Mouse (Mus musculus) kidney, adult 2 months (tissue): ENCODE results near the gene Tshz2. TPM values are rescaled to one million over a fixed set of nuclear protein-coding genes. Genes with fewer than 3 reads are reported as not detected.

Experiments
- DNase-seq: peaks from one replicate; pipeline ENCODE4 v3.0.0; 2021
- H3K27ac ChIP-seq: fragments of 200-500 bp; 2 replicates; pipeline ENCODE4 v1.5.1; 2012; ENCODE audit warnings: low read depth, low read length, control low read depth, inconsistent platforms; ENCODE audit not compliant: insufficient read depth
- H3K27me3 ChIP-seq: fragments of 200-500 bp; replicated peaks from 2 replicates; pipeline ENCODE4 v1.6.1; 2012; ENCODE audit warnings: mild to moderate bottlenecking, moderate library complexity, low read length, inconsistent platforms; ENCODE audit not compliant: control insufficient read depth, insufficient read depth
- H3K36me3 ChIP-seq: fragments of 200-500 bp; 2 replicates; pipeline ENCODE4 v1.6.1; 2012; ENCODE audit warnings: mild to moderate bottlenecking, moderate library complexity, low read length, inconsistent platforms; ENCODE audit not compliant: control insufficient read depth, insufficient read depth
- H3K4me1 ChIP-seq: fragments of 200-500 bp; 2 replicates; pipeline ENCODE4 v1.6.1; 2011; ENCODE audit warnings: low read length; ENCODE audit not compliant: control insufficient read depth, insufficient read depth
- H3K4me3 ChIP-seq: fragments of 200-500 bp; 2 replicates; pipeline ENCODE4 v1.5.1; 2011; ENCODE audit warnings: mild to moderate bottlenecking, low read depth, low read length, control low read depth; ENCODE audit not compliant: insufficient read depth
- CTCF ChIP-seq: fragments of 200-500 bp; conservative IDR thresholded peaks from 2 replicates; pipeline ENCODE4 v1.5.1; 2011; ENCODE audit warnings: low read depth, mild to moderate bottlenecking, control low read depth, low read length, moderate library complexity, mixed read lengths; ENCODE audit not compliant: insufficient read depth, insufficient read length
- POLR2A ChIP-seq: fragments of 200-500 bp; IDR thresholded peaks from one replicate; pipeline ENCODE4 v1.6.1; 2011; ENCODE audit warnings: low read depth, low read length, control low read depth
- WGBS: fragments of 180-500 bp; shearing (Covaris S2); methylation state at CpG from one replicate; pipeline ENCODE4 v1.1.7; 2018; 5-methylcytosine and 5-hydroxymethylcytosine counted together
- polyA plus RNA-seq: library from polyadenylated mRNA; depleted of rRNA; stranded (reverse); fragments of >200 nt; gene quantifications from 2 replicates; pipeline ENCODE4 v1.2.3, GENCODE M21; 2012

The Tshz2 gene
- polyA plus RNA-seq, 1 experiment: 17.6 TPM

DNA sequence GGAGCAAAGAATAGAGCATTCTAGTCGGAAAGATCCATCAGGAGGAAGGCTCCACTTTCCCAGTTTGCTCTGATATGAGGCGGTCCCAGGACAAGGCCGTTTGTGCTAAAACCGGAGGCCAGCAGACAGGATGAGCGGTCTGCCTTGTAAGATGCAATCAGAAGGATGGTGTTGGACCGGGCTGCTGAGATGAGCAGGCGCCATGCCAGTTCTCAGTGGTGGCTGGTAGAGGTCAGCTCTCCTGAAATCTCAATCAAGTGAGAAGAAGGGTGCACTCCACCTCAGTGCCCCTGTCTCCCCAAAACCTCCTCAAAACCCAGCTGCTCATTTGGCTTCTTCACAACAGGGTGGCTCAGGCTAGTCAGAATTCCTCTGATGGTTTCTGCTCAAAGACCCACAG, 358.2 kb downstream of the Tshz2 start:
- Histone ChIP-seq H3K4me3 (no peak overlapping the region), H3K36me3 (no peaks in the 10 kb centered on the region), H3K27ac (no peak overlapping the region), H3K4me1 (peaks cover 3% of the 10 kb centered on the region; the same call in 1 of the 2 replicates), H3K27me3 (no peaks in the 10 kb centered on the region; the same call in 1 of the 2 replicates)
- TF ChIP-seq POLR2A (no peak), CTCF (no peak)
- WGBS: 90% methylated on average over 7 of the region's 7 CpGs
- DNase-seq: no peak

GRCm38 (mm10) chr2:169995987-169996386, 363.2 kb downstream of the Tshz2 start:
- Histone ChIP-seq H3K27me3 (no peaks in the 10 kb centered on the region; the same call in 1 of the 2 replicates), H3K4me1 (peaks cover 9% of the 10 kb centered on the region), H3K27ac (peak overlapping the region; percentile 92), H3K4me3 (peak overlapping the region; percentile 50), H3K36me3 (no peaks in the 10 kb centered on the region)
- TF ChIP-seq CTCF (no peak), POLR2A (no peak)
- 6% methylated on average over 12 of the region's 12 CpGs for WGBS
- peak; percentile 61 for DNase-seq

DNA sequence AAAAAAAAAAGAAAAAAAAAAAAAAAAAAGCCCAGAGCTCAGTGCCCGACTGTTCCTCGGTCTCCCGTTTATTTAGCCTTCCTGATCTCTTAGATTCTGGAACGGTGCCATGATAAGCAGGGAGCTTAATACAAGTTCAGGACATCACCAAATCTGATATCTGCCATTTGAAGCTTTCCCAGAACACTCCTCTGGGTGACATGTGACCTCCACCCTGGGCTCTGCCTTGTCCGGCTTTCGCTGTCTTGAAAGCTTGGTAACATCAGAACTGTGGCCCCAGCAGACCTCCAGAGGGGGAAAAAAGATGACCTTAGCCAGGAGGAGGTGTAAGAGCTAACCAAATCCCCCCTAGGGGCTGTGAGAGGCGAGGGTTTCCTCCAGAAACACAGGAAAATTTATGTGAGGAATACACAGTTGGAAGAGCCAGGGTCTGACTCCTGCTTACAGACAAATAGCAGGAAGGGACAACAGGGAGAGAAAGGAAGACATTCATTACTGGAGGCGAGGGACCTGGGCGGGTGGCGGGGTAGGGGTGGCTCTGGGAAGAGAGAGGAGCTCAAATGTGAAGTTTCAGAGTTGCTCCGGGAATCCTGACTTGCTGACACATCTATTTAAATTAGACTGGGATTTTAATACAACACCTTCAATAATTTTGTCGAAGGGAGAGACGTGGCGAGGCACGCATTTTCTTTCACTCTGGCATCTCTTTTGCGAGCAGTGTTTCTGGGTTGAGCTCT, 363.9 kb downstream of the Tshz2 start:
- TF ChIP-seq POLR2A (no peak), CTCF (no peak)

DNA sequence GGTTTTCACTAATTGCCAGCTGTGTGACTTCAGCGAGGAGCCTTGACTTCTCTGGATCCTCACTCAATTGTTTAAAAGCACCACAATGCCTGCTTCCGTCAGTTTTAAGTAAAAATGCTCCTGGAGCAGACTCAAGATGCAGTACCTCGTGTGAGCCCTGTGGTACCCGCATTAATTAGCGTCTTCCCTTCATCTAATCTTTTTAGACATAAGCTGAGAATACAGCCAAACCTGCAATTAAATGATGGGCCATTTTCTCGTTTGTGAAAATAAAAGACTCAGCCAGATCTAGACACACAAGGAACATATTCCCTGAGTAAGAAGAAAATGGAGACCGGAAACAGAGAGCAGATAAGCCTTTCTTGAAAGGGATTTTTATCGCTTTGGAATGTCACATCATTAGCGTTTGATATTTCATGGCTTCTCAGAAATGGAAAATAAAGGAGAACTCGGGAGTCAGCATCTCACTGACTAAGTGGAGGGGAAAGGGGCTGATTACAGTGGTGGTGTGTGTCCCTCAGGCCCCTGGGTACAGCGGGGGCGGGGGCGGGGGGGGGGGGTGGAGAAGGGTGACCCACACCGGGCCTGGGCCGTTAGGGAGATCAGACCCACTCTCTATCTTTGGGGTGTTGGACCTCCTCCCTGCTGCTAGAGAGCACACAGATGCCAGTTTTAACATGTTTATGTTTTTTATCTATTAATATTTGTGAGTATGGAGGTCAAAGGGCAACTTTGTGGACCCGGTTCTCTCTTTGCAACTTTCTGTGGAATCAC, 364.6 kb downstream of the Tshz2 start:
- 57% methylated on average over 16 of the region's 16 CpGs for WGBS
- DNase-seq: peak; percentile 10
- Histone ChIP-seq H3K27me3 (no peaks in the 10 kb centered on the region; the same call in 1 of the 2 replicates), H3K4me3 (no peak overlapping the region), H3K36me3 (no peaks in the 10 kb centered on the region), H3K27ac (peak overlapping the region; percentile 73; the same call in 1 of the 2 replicates), H3K4me1 (peaks cover 9% of the 10 kb centered on the region)
- TF ChIP-seq POLR2A: no peak
- TF ChIP-seq CTCF: no peak

More for the DNA sequence above, 363.9 kb downstream of the Tshz2 start:
- WGBS: 35% methylated on average over 16 of the region's 16 CpGs
- Histone ChIP-seq H3K36me3 (no peaks in the 10 kb centered on the region), H3K27ac (peak overlapping the region; percentile 73), H3K4me1 (peaks cover 9% of the 10 kb centered on the region), H3K4me3 (0 out of 2 replicates have a peak overlapping the region, but pooled peaks have one; percentile 8), H3K27me3 (no peaks in the 10 kb centered on the region; the same call in 1 of the 2 replicates)
- peak; percentile 65 for DNase-seq

GRCm38 (mm10) chr2:169998878-169999337, 366.1 kb downstream of the Tshz2 start:
- no peaks in the 10 kb centered on the region; the same call in 1 of the 2 replicates for H3K27me3 ChIP-seq
- no peak for TF ChIP-seq POLR2A
- no peak for TF ChIP-seq CTCF
- no peak overlapping the region for H3K4me3 ChIP-seq
- peaks cover 9% of the 10 kb centered on the region for H3K4me1 ChIP-seq
- no peak overlapping the region for H3K27ac ChIP-seq
- peak; percentile 13 for DNase-seq
- WGBS: 36% methylated on average over 11 of the region's 11 CpGs
- H3K36me3 ChIP-seq: no peaks in the 10 kb centered on the region

GRCm38 (mm10) chr2:170002594-170003504, 370.0 kb downstream of the Tshz2 start:
- DNase-seq: peak; percentile 49
- peaks cover 4% of the 10 kb centered on the region; the same call in 1 of the 2 replicates for H3K4me1 ChIP-seq
- 57% methylated on average over 25 of the region's 25 CpGs for WGBS

More at GRCm38 (mm10) chr2:170002594-170003504, 370.0 kb downstream of the Tshz2 start:
- Histone ChIP-seq H3K36me3 (no peaks in the 10 kb centered on the region), H3K27ac (no peak overlapping the region), H3K4me3 (no peak overlapping the region), H3K27me3 (no peaks in the 10 kb centered on the region)
- TF ChIP-seq CTCF (no peak; the same call in 1 of the 2 replicates), POLR2A (no peak)
